Mouse (Mus musculus): ENCODE measurements at regions not wholly inside any gene's neighbourhood (a gene's known extent, or its start where the extent isn't known, plus 50 kb on each side); places are given as distances from the start of the nearest gene placed in this dataset.
"Not testable (repeated sequence)": the region's sequence is repeated elsewhere in the genome, so short reads cannot be mapped to it uniquely, and the experiment has no call there.

DNA sequence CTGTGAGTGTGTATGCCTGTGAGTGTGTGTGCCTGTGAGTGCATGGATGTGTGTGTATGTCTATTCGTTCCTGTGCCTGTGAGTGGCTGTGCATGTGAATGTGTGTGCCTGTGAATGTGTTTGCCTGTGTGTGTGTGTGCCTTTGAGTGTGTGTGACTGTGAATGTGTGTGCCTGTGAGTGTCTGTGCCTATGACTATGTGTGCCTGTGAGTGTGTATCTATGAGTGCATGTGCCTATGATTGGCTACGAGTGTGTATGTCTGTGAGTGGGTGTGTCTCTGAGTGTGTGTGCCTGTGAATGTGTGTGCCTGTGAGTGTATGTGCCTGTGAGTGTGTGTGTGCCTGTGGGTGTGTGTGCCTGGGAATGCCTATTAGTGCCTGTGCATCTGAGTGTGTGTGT, 731.6 kb downstream of the Lrriq3 start:
- H3K27me3 ChIP-seq, result no peaks in the 10 kb centered on the region
- H3K4me1 ChIP-seq, result no peaks in the 10 kb centered on the region
- H3K4me3 ChIP-seq, result no peak overlapping the region
- no peak overlapping the region for H3K27ac ChIP-seq
- 91% methylated on average over 2 of the region's 2 CpGs for WGBS
- no peaks in the 10 kb centered on the region for H3K36me3 ChIP-seq
- H3K9ac ChIP-seq, result no peak overlapping the region
- no peaks in the 10 kb centered on the region for H3K9me3 ChIP-seq
- ATAC-seq (ENCODE audit: low FRiP score, low read depth), result peak; percentile 48; the same call in 1 of the 2 replicates
- H3K4me2 ChIP-seq (replicated peaks), result no peak overlapping the region

DNA sequence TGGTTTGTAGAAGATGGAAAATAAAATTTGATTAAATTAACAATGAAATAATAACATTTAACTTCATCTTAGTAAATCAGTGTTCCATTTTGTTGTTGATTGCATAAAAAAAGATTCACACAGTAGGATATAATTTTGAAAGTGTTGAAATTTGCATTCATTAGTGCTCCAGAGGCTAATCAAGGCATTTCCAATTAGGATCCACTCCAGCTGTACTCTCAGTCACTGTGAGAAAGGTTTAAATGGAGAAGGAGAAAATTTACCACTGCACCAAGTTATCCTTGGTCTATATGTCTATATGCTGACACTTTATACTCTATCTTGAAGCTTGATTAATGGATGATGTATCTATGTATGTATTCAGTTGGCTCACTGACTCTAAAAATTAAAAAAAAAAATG, 695.3 kb upstream of the Negr1 start:
- ATAC-seq (ENCODE audit: low FRiP score, low read depth), result no peak
- no peak overlapping the region for H3K4me2 ChIP-seq (replicated peaks)
- no peak overlapping the region for H3K9ac ChIP-seq
- H3K27ac ChIP-seq, result no peak overlapping the region
- H3K36me3 ChIP-seq, result no peaks in the 10 kb centered on the region
- H3K9me3 ChIP-seq, result no peaks in the 10 kb centered on the region
- no peaks in the 10 kb centered on the region for H3K4me1 ChIP-seq
- no peaks in the 10 kb centered on the region for H3K27me3 ChIP-seq
- H3K4me3 ChIP-seq, result no peak overlapping the region

DNA sequence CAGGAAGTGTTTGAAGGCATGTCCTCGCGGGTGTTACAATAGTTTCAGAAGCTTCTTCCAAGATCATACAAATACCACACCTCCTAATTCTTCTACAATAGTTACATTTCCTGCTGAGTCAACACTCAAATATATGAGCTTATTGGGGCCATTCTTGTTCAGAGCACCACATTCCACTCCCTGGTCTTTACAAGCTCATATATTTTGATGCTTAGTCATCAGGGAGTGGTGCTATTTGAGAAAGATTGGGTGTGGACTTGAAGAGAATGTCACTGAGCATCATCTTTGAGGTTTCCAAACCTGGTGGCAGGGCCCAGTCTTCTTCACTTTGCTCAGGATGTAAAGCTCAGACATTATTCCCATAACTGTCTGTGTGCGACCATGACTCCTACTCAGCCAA, 685.9 kb upstream of the Negr1 start:
- H3K4me1 ChIP-seq, result 0 out of 2 replicates have a peak, but pooled peaks cover 1% of the 10 kb centered on the region
- H3K27ac ChIP-seq, result no peak overlapping the region
- ATAC-seq (ENCODE audit: low FRiP score, low read depth), result no peak
- H3K4me3 ChIP-seq, result no peak overlapping the region
- no peaks in the 10 kb centered on the region for H3K36me3 ChIP-seq
- 84% methylated on average over 3 of the region's 3 CpGs for WGBS
- H3K9ac ChIP-seq, result no peak overlapping the region
- no peak overlapping the region for H3K4me2 ChIP-seq (replicated peaks)
- no peaks in the 10 kb centered on the region for H3K9me3 ChIP-seq
- no peaks in the 10 kb centered on the region for H3K27me3 ChIP-seq

DNA sequence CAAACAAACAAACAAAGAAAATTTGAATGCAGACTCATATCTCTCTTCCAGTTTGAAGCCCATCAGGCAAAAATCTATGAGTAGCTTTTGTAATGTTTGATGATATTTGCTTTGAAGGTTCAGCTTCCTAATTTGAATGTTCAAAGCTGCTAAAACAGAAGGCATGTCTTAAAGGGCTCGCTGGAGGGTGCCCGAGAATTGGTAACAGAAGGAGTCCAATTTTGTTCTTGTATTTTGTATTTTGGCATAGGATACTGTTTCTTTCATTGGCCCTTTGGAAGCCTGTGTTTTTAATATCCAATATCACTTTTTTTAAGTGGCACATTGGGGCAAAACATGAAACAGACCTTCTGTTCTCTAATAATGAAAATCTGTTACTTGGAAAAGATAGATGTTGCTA, 683.2 kb upstream of the Negr1 start:
- Histone ChIP-seq H3K27me3 (no peaks in the 10 kb centered on the region), H3K9ac (no peak overlapping the region), H3K4me1 (0 out of 2 replicates have a peak, but pooled peaks cover 3% of the 10 kb centered on the region), H3K4me3 (no peak overlapping the region), H3K36me3 (no peaks in the 10 kb centered on the region), H3K27ac (no peak overlapping the region), H3K9me3 (0 out of 2 replicates have a peak, but pooled peaks cover 3% of the 10 kb centered on the region), H3K4me2 (replicated peaks) (no peak overlapping the region)
- WGBS, result 40% methylated on average over 2 of the region's 2 CpGs
- no peak for ATAC-seq (ENCODE audit: low FRiP score, low read depth)

DNA sequence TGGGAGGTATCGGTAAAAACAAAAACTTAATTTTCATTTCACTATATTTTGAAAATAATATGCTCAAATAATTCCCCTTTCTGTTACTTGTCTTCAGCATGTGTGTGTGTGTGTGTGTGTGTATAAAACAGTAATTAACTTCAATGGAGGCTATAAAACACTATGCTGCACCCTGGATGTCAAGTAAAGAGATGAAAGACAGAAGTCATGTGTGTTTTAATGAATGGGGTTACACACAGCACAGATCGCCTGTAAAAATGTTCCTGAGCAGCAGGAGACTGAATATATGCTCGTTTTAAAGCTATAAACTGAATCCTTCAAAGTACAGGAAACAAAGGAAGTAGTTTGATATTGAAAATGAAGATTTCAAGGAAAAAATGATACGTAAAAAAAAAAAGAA, 680.9 kb upstream of the Negr1 start:
- Histone ChIP-seq H3K36me3 (no peaks in the 10 kb centered on the region), H3K27ac (no peak overlapping the region), H3K4me1 (0 out of 2 replicates have a peak, but pooled peaks cover 3% of the 10 kb centered on the region), H3K9ac (no peak overlapping the region), H3K4me3 (no peak overlapping the region), H3K9me3 (0 out of 2 replicates have a peak, but pooled peaks cover 3% of the 10 kb centered on the region), H3K27me3 (no peaks in the 10 kb centered on the region), H3K4me2 (replicated peaks) (no peak overlapping the region)
- ATAC-seq (ENCODE audit: low FRiP score, low read depth), result peak; percentile 64; the same call in 1 of the 2 replicates
- WGBS, result 15% methylated on average over 4 of the region's 4 CpGs

DNA sequence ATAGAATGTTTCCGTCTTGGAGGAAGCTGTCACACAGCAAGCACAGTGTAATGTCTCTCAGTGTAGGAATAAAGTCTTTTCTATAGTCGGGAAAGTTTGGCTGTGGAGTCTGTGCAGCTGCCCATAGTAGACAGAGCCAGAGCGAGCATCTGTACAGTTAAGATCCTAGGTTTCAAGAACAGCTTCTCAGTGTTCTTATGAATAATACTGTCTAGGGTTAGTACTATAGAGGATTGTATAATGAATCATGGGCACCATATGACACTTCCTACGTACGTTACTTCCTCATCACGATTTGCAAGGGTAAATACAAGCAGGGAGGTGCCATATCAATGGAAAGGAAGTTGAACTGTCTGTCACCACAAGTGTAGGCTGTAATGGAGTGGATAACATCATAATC, 645.6 kb upstream of the Negr1 start:
- no peak for ATAC-seq (ENCODE audit: low FRiP score, low read depth)
- no peaks in the 10 kb centered on the region for H3K9me3 ChIP-seq
- H3K9ac ChIP-seq, result no peak overlapping the region
- H3K4me2 ChIP-seq (replicated peaks), result no peak overlapping the region
- no peaks in the 10 kb centered on the region for H3K4me1 ChIP-seq
- H3K4me3 ChIP-seq, result no peak overlapping the region
- WGBS, result 86% methylated on average over 6 of the region's 6 CpGs
- no peaks in the 10 kb centered on the region for H3K27me3 ChIP-seq
- H3K27ac ChIP-seq, result no peak overlapping the region
- H3K36me3 ChIP-seq, result no peaks in the 10 kb centered on the region

DNA sequence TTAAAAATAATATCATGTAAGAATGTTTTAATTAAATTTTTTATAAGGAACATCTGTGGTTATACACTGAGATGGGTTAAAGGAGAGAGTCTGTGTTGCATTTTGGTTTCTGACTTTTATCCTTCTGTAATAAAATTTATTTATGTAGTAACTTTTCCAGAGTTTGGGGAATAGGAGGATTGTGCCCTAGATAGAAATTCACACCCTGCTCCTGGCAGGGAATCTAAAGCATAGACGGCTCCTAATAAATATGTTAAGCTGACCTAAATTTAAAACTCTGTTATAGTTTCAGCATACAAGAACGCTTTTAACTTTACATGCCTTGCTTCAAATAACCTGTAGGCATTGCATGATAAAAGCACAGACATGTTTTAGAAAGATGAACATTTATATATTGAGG, 618.7 kb upstream of the Negr1 start:
- no peaks in the 10 kb centered on the region for H3K9me3 ChIP-seq
- H3K4me2 ChIP-seq (replicated peaks), result no peak overlapping the region
- H3K27me3 ChIP-seq, result no peaks in the 10 kb centered on the region
- H3K4me3 ChIP-seq, result no peak overlapping the region
- no peaks in the 10 kb centered on the region for H3K4me1 ChIP-seq
- H3K9ac ChIP-seq, result no peak overlapping the region
- 33% methylated on average over 2 of the region's 2 CpGs for WGBS
- peak; percentile 82 for ATAC-seq (ENCODE audit: low FRiP score, low read depth)
- no peaks in the 10 kb centered on the region for H3K36me3 ChIP-seq
- H3K27ac ChIP-seq, result no peak overlapping the region

DNA sequence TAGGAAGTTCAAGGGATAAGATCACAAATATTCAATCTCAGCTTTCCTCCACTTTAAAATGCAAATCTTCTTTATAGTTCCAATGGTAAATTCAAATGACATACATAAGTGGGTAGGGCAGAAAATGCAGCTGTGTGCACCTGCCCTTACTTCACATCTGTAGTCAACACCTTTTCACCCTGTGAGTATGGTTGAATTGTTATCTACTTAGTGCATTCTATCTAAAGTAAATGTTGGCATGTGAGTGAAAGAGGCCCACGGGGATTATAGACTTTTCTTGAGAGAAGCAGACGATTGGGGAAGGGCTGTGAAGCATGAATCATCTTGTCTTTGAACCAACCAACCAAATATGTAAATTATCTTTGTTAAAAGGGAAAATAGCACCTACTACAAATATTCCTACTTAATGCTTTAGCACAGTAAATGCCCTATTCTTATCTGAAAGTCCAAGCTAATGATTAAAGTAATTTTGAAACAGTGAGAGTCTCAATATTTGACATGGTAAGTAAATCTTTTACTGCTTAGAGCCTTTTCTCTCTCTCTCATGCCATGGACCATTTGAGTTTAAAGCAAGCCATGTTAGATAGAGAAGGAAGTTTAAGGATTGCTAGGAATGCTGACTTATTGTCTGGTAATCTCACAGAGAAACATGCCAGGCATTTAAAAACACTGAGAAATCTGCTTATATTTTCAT, 617.4 kb upstream of the Negr1 start:
- H3K4me1 ChIP-seq, result no peaks in the 10 kb centered on the region
- H3K9me3 ChIP-seq, result no peaks in the 10 kb centered on the region
- ATAC-seq (ENCODE audit: low FRiP score, low read depth), result no peak
- H3K4me3 ChIP-seq, result no peak overlapping the region
- 61% methylated on average over 2 of the region's 2 CpGs for WGBS
- H3K27ac ChIP-seq, result no peak overlapping the region
- no peaks in the 10 kb centered on the region for H3K27me3 ChIP-seq
- H3K36me3 ChIP-seq, result no peaks in the 10 kb centered on the region
- H3K9ac ChIP-seq, result no peak overlapping the region
- no peak overlapping the region for H3K4me2 ChIP-seq (replicated peaks)

DNA sequence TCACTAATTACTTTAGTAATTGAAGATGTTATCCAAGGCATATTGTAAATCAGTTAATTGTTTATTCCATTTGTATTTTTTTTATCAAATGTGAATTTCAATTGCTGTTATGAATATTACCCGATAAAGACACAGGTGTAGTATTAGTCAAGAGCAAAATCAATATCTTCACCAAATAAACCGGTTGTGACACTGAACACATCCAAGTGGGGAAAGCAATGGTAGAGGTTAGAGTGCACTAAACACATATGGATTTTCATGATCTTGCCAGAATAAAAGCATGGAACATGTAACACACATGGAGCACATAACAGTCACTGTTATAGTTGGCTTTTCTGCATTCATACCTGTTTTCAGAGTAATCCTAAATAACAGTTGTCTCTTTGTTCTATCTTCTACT, 616.4 kb upstream of the Negr1 start:
- ATAC-seq (ENCODE audit: low FRiP score, low read depth), result no peak
- no peaks in the 10 kb centered on the region for H3K9me3 ChIP-seq
- 89% methylated on average over 2 of the region's 2 CpGs for WGBS

DNA sequence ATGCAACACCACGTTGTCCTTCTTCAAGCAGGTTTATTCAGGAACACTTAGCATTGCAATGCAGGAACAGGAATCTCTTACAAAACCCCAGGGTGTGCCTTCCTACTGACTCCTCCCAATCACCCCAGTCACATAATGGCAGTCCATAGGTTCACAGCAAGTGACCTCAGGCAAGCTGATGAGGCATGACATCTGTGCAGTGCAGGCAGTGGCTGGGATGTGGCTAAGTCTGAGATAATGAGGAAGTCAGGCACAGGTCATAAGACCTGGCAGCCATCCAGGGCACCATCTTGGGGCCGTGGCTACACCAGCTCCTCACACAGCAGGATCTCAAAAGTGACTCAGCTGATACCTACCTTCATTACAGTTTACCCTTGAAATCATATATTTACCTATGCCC, 599.1 kb upstream of the Negr1 start:
- not testable (repeated sequence) for H3K4me2 ChIP-seq (replicated peaks); H3K4me3 ChIP-seq; ATAC-seq (ENCODE audit: low FRiP score, low read depth); H3K9ac ChIP-seq; H3K36me3 ChIP-seq; H3K4me1 ChIP-seq; H3K27me3 ChIP-seq; H3K27ac ChIP-seq; H3K9me3 ChIP-seq
- 44% methylated on average over 2 of the region's 2 CpGs for WGBS

More for the DNA sequence above, 616.4 kb upstream of the Negr1 start:
- Histone ChIP-seq H3K9ac (no peak overlapping the region), H3K36me3 (no peaks in the 10 kb centered on the region), H3K27me3 (no peaks in the 10 kb centered on the region), H3K4me2 (replicated peaks) (no peak overlapping the region), H3K4me3 (no peak overlapping the region), H3K27ac (no peak overlapping the region), H3K4me1 (no peaks in the 10 kb centered on the region)

DNA sequence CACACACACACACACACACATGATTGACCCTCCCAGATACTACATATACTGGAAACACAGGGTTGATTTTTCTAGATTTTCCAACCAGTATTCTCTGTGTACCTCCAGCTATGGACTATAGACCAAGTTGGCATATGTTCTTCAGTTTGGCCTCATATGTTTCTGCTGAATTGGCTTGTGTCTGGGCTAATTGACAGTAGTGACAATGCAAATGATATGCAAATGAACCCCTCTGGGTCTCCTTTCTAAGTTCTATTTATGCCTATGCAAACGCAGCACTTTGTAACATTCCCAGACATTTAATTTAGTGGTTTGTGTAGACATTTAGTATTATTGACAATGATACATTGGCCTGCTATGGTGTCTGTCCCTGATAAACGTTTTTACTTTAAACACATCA, 582.0 kb upstream of the Negr1 start:
- H3K4me2 ChIP-seq (replicated peaks), result no peak overlapping the region
- WGBS, result 74% methylated on average over 2 of the region's 2 CpGs
- H3K4me1 ChIP-seq, result no peaks in the 10 kb centered on the region
- no peak overlapping the region for H3K4me3 ChIP-seq
- H3K9me3 ChIP-seq, result no peaks in the 10 kb centered on the region
- no peak overlapping the region for H3K27ac ChIP-seq
- no peaks in the 10 kb centered on the region for H3K27me3 ChIP-seq
- no peaks in the 10 kb centered on the region for H3K36me3 ChIP-seq
- no peak for ATAC-seq (ENCODE audit: low FRiP score, low read depth)
- H3K9ac ChIP-seq, result no peak overlapping the region

DNA sequence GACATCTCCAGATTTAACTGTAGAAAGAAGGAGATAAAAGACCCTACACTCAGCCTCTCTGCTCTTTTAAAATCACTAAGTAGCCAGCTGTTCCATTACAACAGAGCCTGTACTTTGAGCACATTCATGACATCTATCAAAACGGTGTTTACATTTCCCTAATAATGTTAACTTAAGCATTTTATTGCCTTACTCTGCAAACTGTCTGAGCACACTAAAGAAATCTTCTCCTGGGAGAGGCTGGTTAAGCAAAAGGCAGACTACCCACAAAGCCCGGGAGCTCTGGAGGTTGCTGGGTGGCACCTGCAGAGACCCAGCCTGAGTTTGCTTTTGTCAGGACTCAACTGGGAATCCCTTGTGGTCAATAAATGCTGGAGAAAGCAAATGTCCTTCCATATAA, 567.5 kb upstream of the Negr1 start:
- peak; percentile 54 for ATAC-seq (ENCODE audit: low FRiP score, low read depth)
- Histone ChIP-seq H3K4me3 (no peak overlapping the region), H3K27ac (no peak overlapping the region), H3K4me1 (no peaks in the 10 kb centered on the region), H3K36me3 (no peaks in the 10 kb centered on the region), H3K4me2 (replicated peaks) (no peak overlapping the region), H3K27me3 (no peaks in the 10 kb centered on the region), H3K9ac (no peak overlapping the region), H3K9me3 (no peaks in the 10 kb centered on the region)
- WGBS, result 13% methylated on average over 2 of the region's 2 CpGs

DNA sequence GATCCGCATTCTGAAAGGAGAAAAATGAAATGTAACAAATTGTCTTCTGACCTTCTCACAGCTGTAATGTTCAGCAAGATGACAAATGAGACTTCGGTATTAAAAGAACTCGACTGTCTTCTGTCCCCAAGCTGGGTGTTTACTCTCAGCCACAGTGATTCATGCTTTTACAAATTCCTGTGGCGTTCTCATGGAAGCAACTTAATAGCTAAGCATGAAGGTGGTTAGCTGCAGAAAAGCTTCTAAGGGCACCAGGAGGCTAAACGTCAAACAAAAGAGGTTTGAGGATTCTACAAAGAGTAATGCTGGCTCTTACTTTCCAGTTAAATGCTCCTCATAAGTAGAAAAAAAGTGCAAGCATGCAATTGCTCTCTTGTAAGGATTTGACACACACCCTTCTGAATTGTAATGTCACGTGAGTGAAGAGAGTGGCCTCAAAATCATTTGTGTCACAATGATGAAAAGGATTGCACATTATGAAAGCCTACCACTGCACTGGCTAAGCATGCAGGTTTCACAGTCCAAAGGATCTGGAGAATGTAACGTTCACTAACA, 543.8 kb upstream of the Negr1 start:
- H3K27me3 ChIP-seq, result no peaks in the 10 kb centered on the region
- H3K36me3 ChIP-seq, result no peaks in the 10 kb centered on the region
- no peak overlapping the region for H3K9ac ChIP-seq
- ATAC-seq (ENCODE audit: low FRiP score, low read depth), result no peak
- H3K9me3 ChIP-seq, result no peaks in the 10 kb centered on the region
- H3K27ac ChIP-seq, result no peak overlapping the region
- H3K4me1 ChIP-seq, result no peaks in the 10 kb centered on the region
- WGBS, result 64% methylated on average over 7 of the region's 7 CpGs
- H3K4me3 ChIP-seq, result no peak overlapping the region
- no peak overlapping the region for H3K4me2 ChIP-seq (replicated peaks)
